Mouse (Mus musculus): ENCODE data around the gene Mbd6.

Mbd6 gene

GRCm38 (mm10) chr10:127287271-127287935, 1.4 kb downstream of the Mbd6 start:
- DNase-seq: no peak

- DNase-seq: no peak
Measured at GRCm38 (mm10) chr10:127286730-127287129, 2.1 kb downstream of the Mbd6 start.

GRCm38 (mm10) chr10:127286194-127286593, 2.6 kb downstream of the Mbd6 start:
- no peak for DNase-seq

GRCm38 (mm10) chr10:127285644-127286043, 3.2 kb downstream of the Mbd6 start:
- no peak for DNase-seq

GRCm38 (mm10) chr10:127284724-127285500, 3.9 kb downstream of the Mbd6 start:
- DNase-seq: no peak

GRCm38 (mm10) chr10:127284105-127284622, 4.7 kb downstream of the Mbd6 start:
- DNase-seq: no peak

- no peak for DNase-seq
Measured at GRCm38 (mm10) chr10:127282620-127283215, 6.1 kb downstream of the Mbd6 start.

- DNase-seq: no peak
Measured at GRCm38 (mm10) chr10:127281316-127281715, 7.5 kb downstream of the Mbd6 start.

- no peak for DNase-seq
Measured at GRCm38 (mm10) chr10:127279730-127280129, 9.1 kb downstream of the Mbd6 start.

GRCm38 (mm10) chr10:127274261-127275022, 14.4 kb downstream of the Mbd6 start:
- DNase-seq: no peak

GRCm38 (mm10) chr10:127272371-127272770, 16.4 kb downstream of the Mbd6 start:
- no peak for DNase-seq

- DNase-seq: no peak
Measured at GRCm38 (mm10) chr10:127269884-127270283, 18.9 kb downstream of the Mbd6 start.

- DNase-seq: no peak
Measured at GRCm38 (mm10) chr10:127269036-127269435, 19.8 kb downstream of the Mbd6 start.

- no peak for DNase-seq
Measured at GRCm38 (mm10) chr10:127268401-127268800, 20.4 kb downstream of the Mbd6 start.

- DNase-seq: no peak
Measured at GRCm38 (mm10) chr10:127267318-127267717, 21.5 kb downstream of the Mbd6 start.

GRCm38 (mm10) chr10:127266112-127267091, 22.4 kb downstream of the Mbd6 start, which contains the start of gene Dctn2:
TSS of gene Dctn2 (plus strand) at chr10:127266368.
- DNase-seq: peak; percentile 95 to 97

GRCm38 (mm10) chr10:127265727-127266111, 23.1 kb downstream of the Mbd6 start:
- peak in 1 of 2 experiments; percentile 20 for DNase-seq

GRCm38 (mm10) chr10:127264971-127265370, 23.8 kb downstream of the Mbd6 start:
- DNase-seq: no peak

GRCm38 (mm10) chr10:127264336-127264735, 24.5 kb downstream of the Mbd6 start:
- no peak for DNase-seq

GRCm38 (mm10) chr10:127263631-127264030, 25.2 kb downstream of the Mbd6 start:
- no peak for DNase-seq
